Mouse (Mus musculus): ENCODE measurements around the gene Sirt2.

GRCm38 (mm10) chr7:28769414-28769958, 3.0 kb downstream of the Sirt2 start:
- TF ChIP-seq CTCF (IDR thresholded peaks at IDR 0.05; ENCODE audit: low read depth, low read length) (no peak), POLR2A (IDR thresholded peaks at IDR 0.05; ENCODE audit: extremely low read depth, insufficient read depth, low read length) (no peak)
